Mouse (Mus musculus) midbrain, embryonic 14.5 days (tissue): Measurements from ENCODE around the gene Vmn1r5. TPM values are rescaled to one million over a fixed set of nuclear protein-coding genes. Genes with fewer than 3 reads are reported as not detected.
A peak's percentile ranks its signal among the peaks of the same experiment; 100 is the strongest.

Experiments
- ATAC-seq: fragments of 200-750 bp; cut with Nextera tagmentation; 2 replicates; pipeline ENCODE4 v1.8.0; 2017; ENCODE audit warnings: moderate number of reproducible peaks, moderate library complexity; ENCODE audit not compliant: low FRiP score, low TSS enrichment
- DNase-seq: peaks from one replicate; pipeline ENCODE4 v3.0.0-alpha.2; 2015
- H3K27ac ChIP-seq: fragments of 300-500 bp; sonication (generic); replicated peaks from 2 replicates; pipeline ENCODE4 v1.5.1; 2014; ENCODE audit warnings: mild to moderate bottlenecking, low read depth, low read length, moderate library complexity
- H3K27me3 ChIP-seq: fragments of 300-500 bp; sonication (generic); 2 replicates; pipeline ENCODE4 v1.6.1; 2014; ENCODE audit warnings: low read length, control low read depth, mixed read lengths; ENCODE audit not compliant: control insufficient read depth, insufficient read depth
- H3K36me3 ChIP-seq: fragments of 300-500 bp; sonication (generic); 2 replicates; pipeline ENCODE4 v1.6.1; 2014; ENCODE audit warnings: low read length, control low read depth; ENCODE audit not compliant: control insufficient read depth, insufficient read depth
- H3K4me1 ChIP-seq: fragments of 300-500 bp; sonication (generic); 2 replicates; pipeline ENCODE4 v1.6.1; 2014; ENCODE audit warnings: mild to moderate bottlenecking, antibody characterized with exemption, low read length, control low read depth; ENCODE audit not compliant: control insufficient read depth, insufficient read depth
- H3K4me2 ChIP-seq: fragments of 300-500 bp; sonication (generic); 2 replicates; pipeline ENCODE4 v1.6.1; 2014; ENCODE audit warnings: mild to moderate bottlenecking, low read length, moderate library complexity
- H3K4me3 ChIP-seq: fragments of 300-500 bp; sonication (generic); replicated peaks from 2 replicates; pipeline ENCODE4 v1.5.1; 2014; ENCODE audit warnings: low read depth, low read length
- H3K9ac ChIP-seq: fragments of 300-500 bp; sonication (generic); replicated peaks from 2 replicates; pipeline ENCODE4 v1.6.1; 2014; ENCODE audit warnings: mild to moderate bottlenecking, low read length, moderate library complexity
- H3K9me3 ChIP-seq: fragments of 300-500 bp; sonication (generic); 2 replicates; pipeline ENCODE4 v1.6.1; 2016; ENCODE audit warnings: low read length, control low read depth, mixed read lengths; ENCODE audit not compliant: control insufficient read depth
- WGBS: fragments of 180-500 bp; shearing (Covaris S2); extraction: QIAGEN DNeasy Blood & Tissue Kit; methylation state at CpG from one replicate; pipeline ENCODE4 v1.1.7; 2014; 5-methylcytosine and 5-hydroxymethylcytosine counted together
- polyA plus RNA-seq: library from polyadenylated mRNA; unstranded; fragments of >200 nt; fragmentation: Nextera tagmentation; extraction: Ambion mirVana; gene quantifications from 2 replicates; pipeline ENCODE4 v1.2.1, GENCODE M21; 2014

Vmn1r5 gene
- not detected in 2 replicates for polyA plus RNA-seq

DNA sequence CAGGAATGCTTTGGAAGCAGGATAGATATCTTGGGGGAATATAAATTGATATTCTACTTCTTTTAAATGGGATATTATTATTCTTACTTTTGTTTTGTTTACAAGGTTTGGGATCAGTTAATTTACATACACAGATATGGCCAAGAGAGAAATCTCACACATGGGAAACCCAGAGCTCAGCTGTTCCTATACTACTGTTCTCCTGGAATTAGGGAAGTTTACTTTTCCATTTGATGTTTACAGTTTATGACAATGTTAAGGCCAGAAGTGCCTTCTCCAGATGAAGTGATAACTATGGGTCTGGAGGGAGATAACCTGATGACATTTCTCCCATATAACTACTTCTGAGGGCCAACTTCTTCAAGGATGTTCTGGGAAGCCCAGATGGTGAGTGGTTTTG, at the start of gene Vmn1r5:
Gene Vmn1r5, plus strand, starts transcription at position 301 of the 400 bp plus-strand sequence.
- Histone ChIP-seq H3K27ac (no peak within 1 kb of the TSS), H3K9me3 (no peaks in the 10 kb centered on the region), H3K9ac (no peak within 1 kb of the TSS), H3K36me3 (no peaks in the 10 kb centered on the region), H3K27me3 (no peaks in the 10 kb centered on the region), H3K4me3 (no peak within 1 kb of the TSS), H3K4me1 (no peaks in the 10 kb centered on the region), H3K4me2 (no peak within 1 kb of the TSS)
- no peak for ATAC-seq
- DNase-seq, result no peak

DNA sequence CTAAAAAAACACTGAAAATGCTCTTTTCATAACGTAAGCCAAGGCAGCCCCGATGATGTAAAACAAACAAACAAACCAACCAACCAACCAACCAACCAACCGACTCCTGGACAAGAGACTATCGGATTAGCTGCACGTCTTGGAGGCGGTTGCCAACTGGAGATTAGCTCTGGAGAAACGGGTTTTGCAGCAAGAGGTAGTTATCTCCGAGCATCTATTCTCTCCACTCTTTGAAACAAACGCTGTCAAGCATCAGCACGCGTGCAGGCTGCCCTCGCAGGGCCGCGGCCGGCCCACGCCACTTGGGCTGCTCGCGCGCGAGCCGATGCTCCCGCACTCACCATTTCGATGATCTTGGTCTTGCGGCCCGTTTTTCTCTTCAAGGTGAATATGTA, 46.7 kb upstream of the Vmn1r5 start:
- no peak for ATAC-seq

DNA sequence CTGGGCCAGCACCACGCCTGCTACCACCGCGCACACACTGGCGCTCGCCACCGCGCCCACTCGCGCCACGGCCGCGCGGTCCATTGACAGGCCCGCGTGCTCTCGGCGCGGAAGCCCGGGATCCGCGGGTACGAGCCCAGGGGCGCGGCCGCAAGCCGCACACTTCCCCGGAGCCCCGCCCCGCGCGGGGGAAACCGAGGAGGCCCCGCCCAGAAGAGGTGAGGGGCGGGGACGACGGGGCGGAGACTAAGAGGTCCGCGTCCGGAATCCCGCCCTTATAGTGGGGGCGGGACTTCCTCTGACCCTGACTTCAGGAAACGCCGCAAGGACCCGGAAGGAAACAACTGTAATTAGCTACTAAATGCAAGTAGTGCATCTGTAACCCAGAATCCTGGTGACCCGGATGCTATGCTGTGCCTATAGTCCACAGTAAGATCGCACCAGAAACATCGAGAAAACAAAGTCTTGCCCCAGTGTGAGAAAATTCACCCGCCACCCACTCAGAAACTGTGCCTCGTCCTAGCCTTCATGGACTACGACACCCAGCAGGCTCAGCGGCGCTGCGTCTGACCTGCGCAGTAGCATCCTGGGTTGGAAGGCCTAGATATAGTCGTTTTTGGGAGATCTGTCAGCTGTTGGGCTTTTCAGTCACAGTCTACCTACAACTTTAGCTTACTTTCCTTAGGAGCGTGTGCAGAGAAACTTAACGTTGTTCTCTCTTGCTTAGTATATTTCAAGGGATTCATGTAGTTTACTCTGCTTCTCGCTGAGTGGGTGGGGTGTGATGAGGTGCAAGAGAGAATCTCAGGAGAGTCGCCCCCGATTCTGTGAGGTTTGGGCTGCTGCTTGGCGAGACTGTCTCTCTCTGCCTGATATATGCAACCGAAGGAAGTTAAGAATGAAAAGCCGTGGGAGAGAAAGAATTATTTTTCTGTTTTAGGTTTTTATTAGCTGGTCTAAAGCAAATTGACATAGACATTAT, 46.1 kb upstream of the Vmn1r5 start, which contains the start of the genes Nt5c3 and Vmn1r4:
Gene Nt5c3, minus strand, starts transcription at position 207 of the 982 bp plus-strand sequence.
Gene Vmn1r4, plus strand, starts transcription at position 290 of the 982 bp plus-strand sequence.
- peak; percentile 98 for ATAC-seq
- Histone ChIP-seq H3K27me3 (no peaks in the 10 kb centered on the region), H3K4me3 (peak within 1 kb of the TSS; percentile 73), H3K27ac (peak within 1 kb of the TSS; percentile 94), H3K4me2 (peak within 1 kb of the TSS; percentile 73), H3K4me1 (peaks cover 23% of the 10 kb centered on the region), H3K9me3 (no peaks in the 10 kb centered on the region), H3K9ac (peak within 1 kb of the TSS; percentile 80), H3K36me3 (no peaks in the 10 kb centered on the region)
- 3% methylated on average over 64 of the region's 64 CpGs for WGBS
- peak; percentile 98 for DNase-seq

More for the DNA sequence above, 46.7 kb upstream of the Vmn1r5 start:
- under 1% methylated on average over 25 of the region's 25 CpGs for WGBS
- Histone ChIP-seq H3K9ac (peak overlapping the region; percentile 80), H3K27me3 (no peaks in the 10 kb centered on the region), H3K36me3 (no peaks in the 10 kb centered on the region), H3K9me3 (no peaks in the 10 kb centered on the region), H3K27ac (peak overlapping the region; percentile 94), H3K4me1 (peaks cover 23% of the 10 kb centered on the region), H3K4me3 (peak overlapping the region; percentile 73), H3K4me2 (peak overlapping the region; percentile 73)
- no peak for DNase-seq

DNA sequence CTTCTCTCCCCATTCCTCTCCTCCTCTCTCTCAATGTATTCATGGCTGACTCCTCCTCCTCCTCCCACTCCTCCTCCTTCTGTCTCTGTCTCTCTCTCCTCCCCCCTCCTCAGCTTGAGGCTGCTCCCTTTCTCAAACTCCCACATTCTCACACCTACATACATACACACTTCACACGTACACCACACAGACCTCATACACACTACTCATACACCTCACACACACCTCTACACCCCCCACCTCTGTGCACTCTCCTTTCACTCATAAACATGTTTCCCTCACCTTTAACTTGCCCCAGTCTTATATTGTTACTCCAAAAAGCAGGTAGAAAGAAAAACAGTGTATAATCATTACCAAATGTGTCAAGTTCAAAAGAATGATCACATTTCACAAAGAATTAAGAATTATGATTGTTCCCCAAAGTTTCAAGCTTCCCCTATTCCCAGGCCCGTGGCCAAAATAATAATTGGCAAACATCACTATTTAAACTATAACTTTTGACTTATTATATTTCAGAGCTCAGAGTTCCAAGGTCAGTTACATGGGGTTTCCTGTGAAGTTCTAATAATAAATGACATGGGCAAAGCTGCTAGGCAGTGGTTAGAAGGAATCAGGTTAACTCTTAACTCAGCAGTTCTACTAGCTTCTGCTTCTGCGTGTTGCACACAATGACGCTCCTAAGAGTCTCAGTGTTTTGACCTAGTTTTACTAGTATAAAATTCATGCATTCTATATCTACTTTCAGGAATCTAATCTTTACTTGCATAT, 38.2 kb upstream of the Vmn1r5 start:
- H3K9me3 ChIP-seq, result no peaks in the 10 kb centered on the region
- no peak overlapping the region for H3K4me3 ChIP-seq
- H3K4me2 ChIP-seq, result no peak overlapping the region
- no peak overlapping the region for H3K9ac ChIP-seq
- WGBS, result 76% methylated on average over 4 of the region's 4 CpGs
- no peak for ATAC-seq
- no peaks in the 10 kb centered on the region for H3K36me3 ChIP-seq
- H3K27me3 ChIP-seq, result no peaks in the 10 kb centered on the region
- H3K4me1 ChIP-seq, result no peaks in the 10 kb centered on the region
- no peak overlapping the region for H3K27ac ChIP-seq
- no peak for DNase-seq

DNA sequence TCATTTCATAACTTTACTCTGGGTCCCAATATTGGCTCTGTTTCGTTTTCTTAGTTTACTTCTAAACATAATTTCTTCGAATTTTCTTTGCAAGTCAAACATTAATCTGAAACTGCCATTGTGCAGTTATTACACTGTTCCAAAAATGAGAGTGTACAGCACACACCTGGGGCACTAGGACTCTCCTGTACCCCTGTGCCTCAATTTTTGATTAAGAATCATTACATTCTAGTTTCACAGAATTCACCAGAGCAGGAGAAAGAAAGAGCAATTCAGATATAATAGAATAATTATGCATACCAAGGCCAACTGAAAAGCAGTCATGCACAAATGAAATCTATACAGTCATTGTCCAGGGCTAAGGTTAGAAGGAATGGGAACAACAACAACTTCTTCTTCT, 37.6 kb upstream of the Vmn1r5 start:
- DNase-seq, result no peak
- no peak overlapping the region for H3K4me3 ChIP-seq
- no peaks in the 10 kb centered on the region for H3K9me3 ChIP-seq
- no peak overlapping the region for H3K27ac ChIP-seq
- ATAC-seq, result no peak
- no peaks in the 10 kb centered on the region for H3K4me1 ChIP-seq
- no peak overlapping the region for H3K4me2 ChIP-seq
- no peaks in the 10 kb centered on the region for H3K36me3 ChIP-seq
- 72% methylated on average over 2 of the region's 2 CpGs for WGBS
- no peak overlapping the region for H3K9ac ChIP-seq
- no peaks in the 10 kb centered on the region for H3K27me3 ChIP-seq

DNA sequence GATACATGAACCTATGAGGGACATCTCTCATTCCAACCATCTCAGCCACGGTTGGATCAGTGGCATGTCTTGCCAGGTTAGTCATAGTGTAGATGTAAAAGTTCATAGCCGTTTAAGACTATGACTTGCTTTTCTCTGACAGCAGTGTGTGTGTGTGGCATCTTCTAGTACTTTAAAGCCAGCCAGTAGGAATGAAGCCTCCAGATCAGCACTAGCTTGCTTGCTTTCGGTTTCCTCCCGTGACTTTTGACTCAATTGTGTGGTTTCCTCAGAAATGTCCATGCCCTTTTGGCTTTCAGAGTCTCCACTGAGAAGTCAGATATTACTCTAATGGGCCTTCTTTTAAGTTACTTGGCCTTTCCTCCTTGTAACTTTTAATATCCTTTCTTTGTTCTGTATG, 35.7 kb upstream of the Vmn1r5 start:
- WGBS, result 86% methylated on average over 4 of the region's 4 CpGs
- H3K9ac ChIP-seq, result no peak overlapping the region
- H3K9me3 ChIP-seq, result no peaks in the 10 kb centered on the region
- H3K27me3 ChIP-seq, result no peaks in the 10 kb centered on the region
- no peaks in the 10 kb centered on the region for H3K4me1 ChIP-seq
- DNase-seq (no peak), ATAC-seq (no peak)
- no peak overlapping the region for H3K4me3 ChIP-seq
- H3K36me3 ChIP-seq, result no peaks in the 10 kb centered on the region
- no peak overlapping the region for H3K27ac ChIP-seq
- no peak overlapping the region for H3K4me2 ChIP-seq

DNA sequence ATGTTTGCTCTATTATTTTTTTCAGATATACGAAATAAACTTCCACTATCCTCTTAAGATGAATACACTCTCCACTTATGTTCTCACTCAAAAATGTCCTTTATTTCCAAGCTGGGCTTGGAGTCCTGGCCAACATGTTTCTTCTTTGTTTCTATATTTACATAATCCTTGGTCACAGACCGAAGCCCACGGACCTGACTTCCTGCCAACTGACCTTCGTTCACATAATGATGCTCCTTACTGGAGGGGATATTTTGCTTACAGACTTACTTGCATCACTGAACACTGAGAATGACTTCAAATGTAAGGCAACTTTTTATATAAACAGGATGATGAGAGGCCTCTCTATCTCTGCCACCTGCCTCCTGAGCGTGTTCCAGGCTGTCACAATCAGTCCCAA, 13.6 kb upstream of the Vmn1r5 start:
- Histone ChIP-seq H3K9ac (no peak overlapping the region), H3K4me1 (no peaks in the 10 kb centered on the region), H3K9me3 (no peaks in the 10 kb centered on the region), H3K4me3 (no peak overlapping the region), H3K36me3 (no peaks in the 10 kb centered on the region), H3K4me2 (no peak overlapping the region), H3K27ac (no peak overlapping the region), H3K27me3 (no peaks in the 10 kb centered on the region)
- 70% methylated on average over 5 of the region's 5 CpGs for WGBS
- no peak for ATAC-seq
- DNase-seq, result peak; percentile 2

DNA sequence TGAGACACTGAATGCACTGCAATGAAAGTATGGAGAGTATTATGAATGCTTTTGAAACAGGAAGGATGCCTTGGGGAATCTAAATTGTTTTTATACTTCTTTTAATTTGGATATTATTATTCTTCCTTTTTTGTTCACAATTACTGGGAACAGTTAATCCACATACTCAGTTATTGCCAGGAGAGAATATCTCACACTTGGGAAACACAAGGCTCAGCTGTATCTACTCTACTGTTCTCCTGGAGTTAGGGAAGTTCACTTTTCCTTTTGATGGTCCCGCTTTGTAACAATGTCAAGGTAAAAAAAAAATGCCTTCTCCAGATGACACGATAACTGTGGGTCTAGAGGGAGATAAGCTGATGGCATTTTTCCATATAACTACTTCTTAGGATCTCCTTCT, 26.9 kb downstream of the Vmn1r5 start, which contains the start of gene Vmn1r6:
Gene Vmn1r6, plus strand, starts transcription at position 301 of the 400 bp plus-strand sequence.
- no peaks in the 10 kb centered on the region for H3K9me3 ChIP-seq
- DNase-seq (no peak), ATAC-seq (no peak)
- H3K36me3 ChIP-seq, result no peaks in the 10 kb centered on the region
- 85% methylated on average over 2 of the region's 2 CpGs for WGBS
- H3K4me3 ChIP-seq, result no peak within 1 kb of the TSS
- no peak within 1 kb of the TSS for H3K27ac ChIP-seq
- H3K27me3 ChIP-seq, result no peaks in the 10 kb centered on the region
- H3K4me2 ChIP-seq, result no peak within 1 kb of the TSS
- H3K4me1 ChIP-seq, result no peaks in the 10 kb centered on the region
- H3K9ac ChIP-seq, result no peak within 1 kb of the TSS
